Mouse (Mus musculus) megakaryocyte-erythroid progenitor cell, adult 5 weeks (primary cell): ENCODE results near the gene Magel2. TPM values are rescaled to one million over a fixed set of nuclear protein-coding genes. Genes with fewer than 3 reads are reported as not detected.

ENCODE experiments used
- polyA plus RNA-seq: library from polyadenylated mRNA; stranded (reverse); fragments of >175 nt; gene quantifications from 2 replicates; pipeline ENCODE4 v1.2.3, GENCODE M21; 2012

Magel2 gene
- polyA plus RNA-seq, result not detected in 2 replicates

GRCm38 (mm10) chr7:62376510-62377304, at the start of gene Magel2:
Gene Magel2, plus strand, starts transcription at chr7:62377010.

GRCm38 (mm10) chr7:62346269-62346668, 30.5 kb upstream of the Magel2 start, which contains the start of gene Ndn:
Gene Ndn, plus strand, starts transcription at chr7:62346569.

DNA sequence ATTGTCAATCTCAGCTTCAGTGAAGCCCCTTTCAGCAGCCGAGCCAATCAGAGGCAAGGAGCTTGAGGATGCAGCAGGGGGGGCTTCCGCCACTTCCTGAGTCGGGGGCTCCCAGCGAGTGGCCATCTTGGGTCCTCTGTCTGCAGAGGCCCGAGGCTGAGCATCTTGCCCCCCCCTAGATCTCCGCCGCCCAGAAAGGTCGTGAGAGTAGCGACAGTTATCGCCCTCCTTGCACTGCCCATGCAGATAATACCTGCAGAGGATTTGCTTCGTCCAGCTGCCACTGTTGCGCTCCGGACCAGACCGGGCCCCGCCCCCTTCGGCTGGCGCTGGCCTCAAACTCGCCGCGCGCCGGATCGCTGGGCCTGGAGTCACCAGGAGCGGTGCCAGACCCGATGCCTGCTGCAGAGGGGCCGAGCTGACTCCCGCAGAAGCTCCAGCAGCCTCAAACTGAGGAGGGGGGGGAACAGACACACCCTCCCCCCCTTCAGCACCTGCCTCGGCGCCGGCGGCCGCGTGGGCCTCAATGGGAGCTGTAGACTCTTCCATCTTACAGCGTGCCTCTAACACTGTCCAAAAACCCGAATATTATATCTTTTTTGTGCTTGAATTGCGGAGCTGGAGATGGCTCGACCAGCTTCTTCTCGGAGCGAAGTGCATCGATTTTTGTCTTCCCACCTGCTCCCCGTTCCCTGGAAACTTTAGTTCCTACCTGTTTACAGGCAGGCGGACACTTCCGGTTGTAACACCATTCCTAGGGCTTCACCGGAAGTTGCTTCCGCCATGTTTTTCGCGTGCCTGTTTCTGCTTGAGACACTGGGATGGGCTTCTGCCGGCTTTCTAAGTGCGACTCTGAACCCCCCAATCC, 42.9 kb downstream of the Magel2 start, which contains the start of gene Mkrn3:
Mkrn3 (minus strand) TSS at position 647 of the 868 bp plus-strand sequence.

Other genes with a start within 250 kb of the Magel2 start
- gene Ndn, start 30.4 kb upstream of the Magel2 start, polyA plus RNA-seq, result 0.16 and 0.45 TPM in 2 replicates
- 0.30 and 0.53 TPM in 2 replicates for gene Mkrn3, start 43.1 kb downstream of the Magel2 start, polyA plus RNA-seq
- gene Peg12, start 87.5 kb downstream of the Magel2 start, polyA plus RNA-seq, result 3.0 and 4.0 TPM in 2 replicates